In genomic region chr7:123850272-123851197, GRCm38 (mm10) we compare ENCODE assay signal across 10 mouse cellular contexts.
A peak's percentile ranks its signal among the peaks of the same experiment; 100 is the strongest.
DNase-seq lines count a peak whose midpoint lies in the region; TF ChIP-seq lines count a peak whose summit lies in the region.
"Had no signal": no experiment of that assay in that cellular context is flagged by ENCODE, and none has a peak within 500 bp of the region (broad histone marks: within the 10 kb centered on the region; RNA-seq: fewer than 3 reads in every experiment).

No protein-coding gene starts in this region.

- no peak for TF ChIP-seq EP300 in MEL (IDR thresholded peaks at IDR 0.05; ENCODE audit: low read depth in 1 of 2, low read length in 2 of 2)

- intact Hi-C loops in gastrocnemius, adult 2 months (cut with DNase I), result no loop called here

- TF ChIP-seq RAD21 in MEL (IDR thresholded peaks at IDR 0.05; ENCODE audit: low read depth, low read length), result no peak

- no peak overlapping the region for H3K27ac ChIP-seq in gastrocnemius, adult 2 months
- no peak overlapping the region for H3K27ac ChIP-seq in MEL (ENCODE audit: control insufficient read depth, low read depth, low read length)
- H3K27ac ChIP-seq: forebrain, embryonic 15.5 days; liver, embryonic 13.5 days had no signal

- TF ChIP-seq POLR2A in MEL (IDR thresholded peaks at IDR 0.05; ENCODE audit: control insufficient read depth in 1 of 2, insufficient read depth in 1 of 2, low read depth in 1 of 2, low read length in 2 of 2, poor library complexity in 1 of 2), result no peak

- DNase-seq in gastrocnemius, adult 2 months, result no peak
- no peak for DNase-seq in gastrocnemius, adult 8-10 months (ENCODE audit: low spot score in 2 of 2)
- DNase-seq in left cerebral cortex, adult 11 months (ENCODE audit: low spot score), result peak; percentile 4
- DNase-seq in left cerebral cortex, adult 9 months (ENCODE audit: low spot score in 2 of 2), result no peak
- DNase-seq in MEL (ENCODE audit: low read depth, low spot score), result peak; percentile 4
- DNase-seq in embryo, embryonic 11 days, result peak; percentile 27
- no peak for DNase-seq in c-Kit-positive CD71-positive TER-119-positive erythroid progenitor cells, embryonic 14.5 days (ENCODE audit: low spot score)
- no peak for DNase-seq in ovary, postnatal 36 days (ENCODE audit: low spot score)
- DNase-seq: liver, embryonic 13.5 days had no signal

- no peaks in the 10 kb centered on the region for H3K4me1 ChIP-seq in MEL (ENCODE audit: control insufficient read depth in 1 of 2, insufficient read depth in 2 of 2, low read length in 2 of 2)
- H3K4me1 ChIP-seq: forebrain, embryonic 15.5 days; liver, embryonic 13.5 days had no signal

- H3K79me2 ChIP-seq in MEL (ENCODE audit: control insufficient read depth, insufficient read depth, low read length, poor library complexity), result no peaks in the 10 kb centered on the region

- no peak overlapping the region for H3K4me3 ChIP-seq in gastrocnemius, adult 2 months
- H3K4me3 ChIP-seq in MEL (ENCODE audit: control insufficient read depth in 1 of 2, insufficient read depth in 1 of 2, low read depth in 2 of 2, low read length in 2 of 2), result no peak overlapping the region
- H3K4me3 ChIP-seq: forebrain, embryonic 15.5 days; liver, embryonic 13.5 days had no signal

- H3K36me3 ChIP-seq in MEL (ENCODE audit: control insufficient read depth in 1 of 2, insufficient read depth in 2 of 2, low read length in 2 of 2), result no peaks in the 10 kb centered on the region
- H3K36me3 ChIP-seq: forebrain, embryonic 15.5 days; liver, embryonic 13.5 days had no signal

- H3K27me3 ChIP-seq in MEL (ENCODE audit: control insufficient read depth in 1 of 2, insufficient read depth in 2 of 2, low read length in 2 of 2), result no peaks in the 10 kb centered on the region
- H3K27me3 ChIP-seq: forebrain, embryonic 15.5 days; liver, embryonic 13.5 days had no signal

- H3K9ac ChIP-seq in MEL (ENCODE audit: control insufficient read depth, low read depth, low read length, poor library complexity, severe bottlenecking), result no peak overlapping the region
- H3K9ac ChIP-seq: forebrain, embryonic 15.5 days; liver, embryonic 13.5 days had no signal

- TF ChIP-seq CTCF in gastrocnemius, adult 2 months (IDR thresholded peaks at IDR 0.05), result peak; percentile 26; the same call in 1 of the 2 replicates
- TF ChIP-seq CTCF in MEL (IDR thresholded peaks at IDR 0.05 in 2 of 3, conservative IDR thresholded peaks at IDR 0.05 in 1 of 3; ENCODE audit: control insufficient read depth in 1 of 3, insufficient read depth in 1 of 3, low read depth in 2 of 3, low read length in 3 of 3, poor library complexity in 1 of 3, severe bottlenecking in 1 of 3), result peak in 1 of 3 experiments; percentile 6; a peak in 1 of 6 replicates

- H3K9me3 ChIP-seq in MEL (replicated peaks; ENCODE audit: insufficient read depth, low read length), result no peaks in the 10 kb centered on the region
- H3K9me3 ChIP-seq: forebrain, embryonic 15.5 days; liver, embryonic 13.5 days had no signal

TF ChIP-seq in MEL, 35 proteins besides CTCF, POLR2A, EP300 and RAD21:
- no peak for TF ChIP-seq TBP (IDR thresholded peaks at IDR 0.05; ENCODE audit: low read depth, low read length)
- no peak for TF ChIP-seq CHD1 (IDR thresholded peaks at IDR 0.05; ENCODE audit: low read depth, low read length)
- TF ChIP-seq SMC3 (IDR thresholded peaks at IDR 0.05; ENCODE audit: low read depth, low read length), result no peak
- TF ChIP-seq MYB (IDR thresholded peaks at IDR 0.05; ENCODE audit: low read depth, low read length), result no peak
- TF ChIP-seq MAZ (IDR thresholded peaks at IDR 0.05; ENCODE audit: low read depth, low read length), result no peak
- no peak for TF ChIP-seq SIN3A (IDR thresholded peaks at IDR 0.05; ENCODE audit: low read length)
- no peak for TF ChIP-seq ZKSCAN1 (IDR thresholded peaks at IDR 0.05; ENCODE audit: low read depth, low read length)
- TF ChIP-seq NRF1 (IDR thresholded peaks at IDR 0.05; ENCODE audit: insufficient read depth, low read depth, low read length, poor library complexity, severe bottlenecking), result no peak
- TF ChIP-seq NELFE (IDR thresholded peaks at IDR 0.05; ENCODE audit: low read depth, low read length), result no peak
- no peak for TF ChIP-seq TCF12 (IDR thresholded peaks at IDR 0.05; ENCODE audit: low read depth, low read length)
- no peak for TF ChIP-seq POLR2AphosphoS5 (IDR thresholded peaks at IDR 0.05; ENCODE audit: borderline replicate concordance, low read depth, low read length)
- TF ChIP-seq UBTF (IDR thresholded peaks at IDR 0.05; ENCODE audit: borderline replicate concordance, insufficient read depth, low read depth, low read length), result no peak
- TF ChIP-seq KAT2A (conservative IDR thresholded peaks at IDR 0.05; ENCODE audit: low read depth, low read length), result no peak
TF ChIP-seq in MEL: peak in this region for 0.

Comparison
In these comparisons a context has a peak if more than half of its experiments do, and no peak if none do; other contexts are left out.
1. DNase-seq: peak in left cerebral cortex, adult 11 months (single experiment), MEL (single experiment) and embryo, embryonic 11 days (single experiment); none in gastrocnemius, adult 2 months (single experiment), gastrocnemius, adult 8-10 months (0 of 2), left cerebral cortex, adult 9 months (0 of 2), c-Kit-positive CD71-positive TER-119-positive erythroid progenitor cells, embryonic 14.5 days (single experiment) and ovary, postnatal 36 days (single experiment).